Mouse (Mus musculus) forebrain, embryonic 11.5 days (tissue): ENCODE measurements around the gene 4933430I17Rik. TPM values are rescaled to one million over a fixed set of nuclear protein-coding genes. Genes with fewer than 3 reads are reported as not detected.

Source experiments
- ATAC-seq: fragments of 200-750 bp; cut with Nextera tagmentation; replicated peaks from 2 replicates; pipeline ENCODE4 v1.8.0; 2017; ENCODE audit warnings: moderate TSS enrichment; ENCODE audit not compliant: low FRiP score
- DNase-seq: peaks from one replicate; pipeline ENCODE4 v3.0.0-alpha.2; 2017; ENCODE audit warnings: low spot score
- H3K27ac ChIP-seq: fragments of 300-500 bp; sonication (generic); 2 replicates; pipeline ENCODE4 v1.5.1; 2014; ENCODE audit warnings: low read depth, low read length
- H3K27me3 ChIP-seq: fragments of 300-500 bp; sonication (generic); 2 replicates; pipeline ENCODE4 v1.6.1; 2014; ENCODE audit warnings: mild to moderate bottlenecking, low read length, mixed read lengths; ENCODE audit not compliant: control insufficient read depth, insufficient read depth
- H3K36me3 ChIP-seq: fragments of 300-500 bp; sonication (generic); 2 replicates; pipeline ENCODE4 v1.6.1; 2014; ENCODE audit warnings: mild to moderate bottlenecking, low read length, moderate library complexity, mixed read lengths; ENCODE audit not compliant: control insufficient read depth, insufficient read depth
- H3K4me1 ChIP-seq: fragments of 300-500 bp; sonication (generic); replicated peaks from 2 replicates; pipeline ENCODE4 v1.6.1; 2014; ENCODE audit warnings: low read length, mixed read lengths; ENCODE audit not compliant: control insufficient read depth, insufficient read depth
- H3K4me2 ChIP-seq: fragments of 300-500 bp; sonication (generic); 2 replicates; pipeline ENCODE4 v1.6.1; 2014; ENCODE audit warnings: low read depth, mild to moderate bottlenecking, low read length, moderate library complexity, mixed read lengths; ENCODE audit not compliant: severe bottlenecking
- H3K4me3 ChIP-seq: fragments of 300-500 bp; sonication (generic); 2 replicates; pipeline ENCODE4 v1.5.1; 2014; ENCODE audit warnings: low read depth, low read length
- H3K9ac ChIP-seq: fragments of 300-500 bp; sonication (generic); 2 replicates; pipeline ENCODE4 v1.6.1; 2014; ENCODE audit warnings: low read length
- H3K9me3 ChIP-seq: fragments of 300-500 bp; sonication (generic); 2 replicates; pipeline ENCODE4 v1.6.1; 2016; ENCODE audit warnings: low read length, mixed read lengths; ENCODE audit not compliant: control insufficient read depth
- WGBS: fragments of 180-500 bp; shearing (Covaris S2); extraction: QIAGEN DNeasy Blood & Tissue Kit; methylation state at CpG from one replicate; pipeline ENCODE4 v1.1.7; 2014; 5-methylcytosine and 5-hydroxymethylcytosine counted together
- polyA plus RNA-seq: library from polyadenylated mRNA; unstranded; fragments of >200 nt; fragmentation: Nextera tagmentation; extraction: Ambion mirVana; gene quantifications from 2 replicates; pipeline ENCODE4 v1.2.1, GENCODE M21; 2014

4933430I17Rik gene
- polyA plus RNA-seq, 1 experiment from 2014 or later = 1.1 TPM

DNA sequence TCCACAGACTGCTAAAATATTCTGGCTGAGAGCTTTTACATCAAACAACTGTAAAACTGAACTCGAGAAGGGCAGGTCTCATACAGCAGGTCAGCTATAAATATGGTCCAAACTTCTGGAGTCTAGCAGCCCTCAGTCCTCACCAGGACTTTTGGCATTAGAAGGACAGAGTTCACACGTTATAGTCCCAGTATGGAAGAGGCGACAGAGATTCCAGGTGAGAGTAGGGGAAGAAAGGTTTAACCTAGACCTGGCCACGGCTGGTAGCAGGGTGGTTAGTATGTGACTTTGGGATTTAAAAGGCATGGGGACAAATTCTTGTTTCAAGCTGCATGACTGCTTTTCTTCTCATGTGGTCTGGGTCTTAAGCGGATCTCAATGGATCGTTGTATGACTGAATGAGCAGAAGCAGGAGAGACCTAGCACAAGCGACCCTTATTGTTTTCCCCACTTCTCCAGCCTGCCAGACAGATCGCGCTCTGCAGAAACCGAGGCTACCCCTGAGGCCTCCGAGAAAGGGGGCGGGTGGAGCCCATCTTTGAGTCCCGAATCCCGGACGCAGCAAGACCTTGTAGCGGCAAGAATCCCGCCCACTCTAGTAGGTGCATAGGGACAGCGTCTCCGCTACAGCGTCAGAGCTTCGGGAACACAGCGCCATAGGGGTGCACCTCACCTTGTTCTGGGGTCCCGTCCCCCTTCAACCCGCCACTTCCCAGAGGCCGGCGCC, 5.9 kb upstream of the 4933430I17Rik start:
- no peaks in the 10 kb centered on the region for H3K9me3 ChIP-seq
- H3K36me3 ChIP-seq = no peaks in the 10 kb centered on the region
- no peaks in the 10 kb centered on the region for H3K27me3 ChIP-seq
- WGBS = 1% methylated on average over 26 of the region's 26 CpGs
- H3K9ac ChIP-seq = peak overlapping the region; percentile 82
- H3K4me3 ChIP-seq = peak overlapping the region; percentile 66
- H3K4me2 ChIP-seq = peak overlapping the region; percentile 76
- H3K27ac ChIP-seq = peak overlapping the region; percentile 66
- peaks cover 12% of the 10 kb centered on the region for H3K4me1 ChIP-seq
- ATAC-seq (peak; percentile 80), DNase-seq (no peak)

DNA sequence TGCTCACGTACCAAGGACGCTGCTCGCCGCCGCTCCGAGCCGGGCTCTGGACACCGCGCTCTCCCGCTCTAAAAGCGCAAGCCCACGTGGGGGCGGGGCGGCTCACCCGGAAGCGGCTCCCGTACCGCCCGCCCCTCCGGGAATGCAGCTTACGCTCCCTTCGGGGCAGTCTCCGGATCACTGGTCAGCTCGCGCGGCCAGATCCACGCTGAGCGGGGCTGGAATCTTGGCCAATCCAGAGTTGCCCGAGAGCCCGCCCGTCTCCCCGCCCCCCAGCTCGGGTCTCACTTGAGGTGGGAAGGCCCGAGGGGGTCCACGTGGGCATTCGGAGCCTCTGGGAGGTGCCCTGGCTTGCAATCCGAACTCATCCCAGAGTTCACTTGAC, 5.3 kb upstream of the 4933430I17Rik start, which contains the start of gene Alad:
Alad (minus strand) TSS at position 70 of the 385 bp plus-strand sequence.
- peak; percentile 91 for DNase-seq
- peak within 1 kb of the TSS; percentile 66 for H3K27ac ChIP-seq
- H3K4me1 ChIP-seq = peaks cover 15% of the 10 kb centered on the region
- no peaks in the 10 kb centered on the region for H3K9me3 ChIP-seq
- H3K36me3 ChIP-seq = no peaks in the 10 kb centered on the region
- H3K9ac ChIP-seq = peak within 1 kb of the TSS; percentile 82
- peak within 1 kb of the TSS; percentile 76 for H3K4me2 ChIP-seq
- ATAC-seq = peak; percentile 94
- 0% methylated on average over 34 of the region's 37 CpGs for WGBS
- peak within 1 kb of the TSS; percentile 66 for H3K4me3 ChIP-seq
- H3K27me3 ChIP-seq = no peaks in the 10 kb centered on the region

DNA sequence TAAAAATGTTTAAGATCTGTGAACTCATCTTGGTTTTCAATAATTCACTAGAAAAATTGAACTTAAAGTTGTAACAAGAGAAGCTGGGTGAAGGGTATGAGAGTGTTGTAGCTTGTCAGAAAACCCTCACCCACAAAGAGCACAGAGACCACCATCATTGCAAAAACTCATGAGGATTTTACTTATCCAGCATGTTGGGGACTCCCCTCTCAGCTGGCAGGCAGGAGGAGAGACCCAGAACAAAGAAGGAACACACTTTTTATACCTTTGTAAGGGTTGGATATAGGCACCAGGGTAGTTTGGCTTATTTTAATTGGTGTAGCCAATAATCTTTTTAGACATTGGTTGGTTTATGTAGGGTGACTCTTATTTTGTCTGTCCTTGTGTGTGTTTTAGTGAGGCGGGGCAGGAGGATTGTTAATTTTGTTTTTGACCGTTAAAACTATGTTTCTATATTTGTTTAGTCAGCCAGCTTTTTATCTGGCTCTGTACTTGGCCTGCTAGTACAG, 4.2 kb upstream of the 4933430I17Rik start:
- DNase-seq (no peak), ATAC-seq (no peak)
- Histone ChIP-seq H3K27ac (no peak overlapping the region), H3K9ac (no peak overlapping the region), H3K9me3 (no peaks in the 10 kb centered on the region), H3K4me3 (no peak overlapping the region), H3K4me1 (peaks cover 15% of the 10 kb centered on the region), H3K4me2 (no peak overlapping the region), H3K36me3 (no peaks in the 10 kb centered on the region), H3K27me3 (no peaks in the 10 kb centered on the region)
- 87% methylated on average over 2 of the region's 2 CpGs for WGBS

DNA sequence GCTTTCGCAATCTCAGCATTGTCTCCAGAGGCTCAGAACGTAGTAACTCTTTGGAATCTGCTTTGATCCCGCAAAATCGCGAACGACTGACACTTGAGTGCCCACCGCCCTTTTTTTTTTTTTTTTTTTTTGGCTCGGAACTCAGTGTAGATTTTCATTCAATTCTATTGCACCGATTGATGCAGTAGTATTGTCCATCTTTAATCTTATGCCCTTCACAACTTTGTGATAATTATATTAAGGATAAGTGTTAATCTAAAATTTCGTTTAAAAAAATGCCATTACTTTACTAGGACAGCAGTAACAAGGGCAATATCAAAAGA, 281 bp downstream of the 4933430I17Rik start:
- Histone ChIP-seq H3K4me1 (peaks cover 5% of the 10 kb centered on the region; the same call in 1 of the 2 replicates), H3K4me2 (peak overlapping the region; percentile 47; the same call in 1 of the 2 replicates), H3K27me3 (no peaks in the 10 kb centered on the region), H3K36me3 (no peaks in the 10 kb centered on the region), H3K9ac (peak overlapping the region; percentile 20; the same call in 1 of the 2 replicates), H3K4me3 (peak overlapping the region; percentile 84), H3K27ac (no peak overlapping the region), H3K9me3 (no peaks in the 10 kb centered on the region)
- under 1% methylated on average over 10 of the region's 10 CpGs for WGBS
- DNase-seq (no peak), ATAC-seq (no peak)

DNA sequence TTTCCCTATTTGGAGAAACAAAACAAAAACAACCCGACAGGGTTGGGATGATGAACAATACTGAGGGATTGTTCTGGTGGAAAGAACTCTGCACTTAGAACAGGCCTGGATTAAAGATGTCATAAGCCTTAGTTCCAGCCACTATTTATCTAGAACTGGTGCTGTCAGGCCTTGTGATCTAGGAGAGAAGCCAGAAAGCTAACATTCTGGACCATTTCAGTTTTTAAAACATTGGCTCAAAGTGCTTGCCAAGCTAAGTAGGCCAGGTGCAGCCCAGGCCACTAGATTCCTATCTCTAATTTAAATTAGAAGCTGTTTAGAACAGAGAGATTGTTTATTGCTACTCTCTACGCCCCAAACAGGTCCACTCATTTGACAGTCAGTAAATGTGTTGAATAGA, 1.1 kb downstream of the 4933430I17Rik start:
- Histone ChIP-seq H3K27me3 (no peaks in the 10 kb centered on the region), H3K9me3 (no peaks in the 10 kb centered on the region), H3K4me3 (no peak overlapping the region), H3K36me3 (no peaks in the 10 kb centered on the region), H3K27ac (no peak overlapping the region), H3K9ac (no peak overlapping the region), H3K4me2 (no peak overlapping the region), H3K4me1 (peaks cover 5% of the 10 kb centered on the region; the same call in 1 of the 2 replicates)
- no peak for DNase-seq
- no peak for ATAC-seq
- WGBS = 62% methylated on average over 2 of the region's 2 CpGs

DNA sequence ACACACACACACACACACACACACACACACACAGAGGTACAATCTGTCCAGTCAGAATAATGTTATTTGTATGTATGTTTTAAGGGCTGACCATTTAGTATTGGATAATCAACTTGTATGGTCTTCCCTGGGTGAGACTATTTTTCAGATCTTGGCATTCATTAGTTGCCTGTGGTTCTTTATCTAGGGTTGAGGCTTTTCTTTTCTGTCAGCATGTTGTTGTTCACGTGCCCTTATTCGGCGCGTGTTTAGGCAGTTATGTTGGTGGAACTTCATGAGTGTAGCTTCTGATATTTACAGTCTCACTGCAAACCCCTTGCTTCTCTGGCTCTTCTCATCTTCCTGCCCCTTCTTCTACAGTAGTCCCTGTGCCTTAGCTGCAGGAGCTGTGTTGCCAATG, 2.5 kb downstream of the 4933430I17Rik start:
- DNase-seq = no peak

DNA sequence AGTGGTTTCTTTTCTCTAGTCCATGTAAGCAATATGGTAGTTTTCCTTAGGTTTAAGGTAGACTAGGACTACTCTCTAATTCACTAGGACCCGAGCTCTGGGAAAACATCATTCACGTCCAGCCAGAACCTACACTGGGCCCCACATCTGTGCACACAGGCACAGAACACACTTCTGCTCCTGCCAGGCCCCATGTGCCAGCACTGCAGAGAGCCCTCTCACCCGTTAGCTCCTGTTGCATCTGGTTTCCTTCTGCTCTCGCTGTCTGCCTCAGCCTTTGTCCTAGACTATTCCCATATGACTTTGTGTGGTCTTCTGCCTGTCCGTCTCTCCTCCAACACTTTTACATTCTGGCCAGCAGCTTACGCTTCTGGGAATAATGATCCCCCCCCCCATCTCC, 8.6 kb downstream of the 4933430I17Rik start:
- 79% methylated on average over 6 of the region's 6 CpGs for WGBS
- no peak overlapping the region for H3K27ac ChIP-seq
- no peak overlapping the region for H3K4me3 ChIP-seq

More for the DNA sequence above, 2.5 kb downstream of the 4933430I17Rik start:
- peaks cover 5% of the 10 kb centered on the region; the same call in 1 of the 2 replicates for H3K4me1 ChIP-seq
- H3K36me3 ChIP-seq = no peaks in the 10 kb centered on the region
- H3K4me3 ChIP-seq = no peak overlapping the region
- H3K4me2 ChIP-seq = no peak overlapping the region
- no peak for ATAC-seq
- no peaks in the 10 kb centered on the region for H3K9me3 ChIP-seq
- H3K27me3 ChIP-seq = no peaks in the 10 kb centered on the region
- H3K27ac ChIP-seq = no peak overlapping the region
- 81% methylated on average over 4 of the region's 4 CpGs for WGBS
- H3K9ac ChIP-seq = no peak overlapping the region

DNA sequence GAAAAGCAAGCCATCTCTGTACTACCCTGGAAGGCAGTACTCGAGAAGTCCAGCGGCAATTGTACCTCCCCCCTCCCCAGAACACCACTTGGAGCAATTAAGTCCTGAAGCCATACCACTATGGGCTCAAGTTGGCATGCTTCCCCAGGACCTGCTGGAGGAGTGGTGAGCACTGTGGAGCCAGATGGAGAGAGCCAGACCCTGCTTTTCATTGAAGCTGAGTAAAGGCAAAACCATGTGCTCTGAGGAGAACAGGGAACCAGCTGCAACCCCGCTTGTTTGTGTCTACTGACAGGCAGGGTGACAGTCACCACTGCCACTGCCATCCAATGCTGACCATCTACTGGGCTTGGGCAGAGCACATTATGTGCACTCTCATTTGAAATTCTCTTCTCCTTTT, 16.6 kb downstream of the 4933430I17Rik start:
- Histone ChIP-seq H3K4me1 (no peaks in the 10 kb centered on the region), H3K9me3 (no peaks in the 10 kb centered on the region), H3K27me3 (no peaks in the 10 kb centered on the region), H3K36me3 (no peaks in the 10 kb centered on the region), H3K9ac (no peak overlapping the region), H3K4me2 (no peak overlapping the region), H3K4me3 (no peak overlapping the region), H3K27ac (no peak overlapping the region)
- ATAC-seq (no peak), DNase-seq (peak; percentile 21)
- 72% methylated on average over 3 of the region's 3 CpGs for WGBS

More for the DNA sequence above, 8.6 kb downstream of the 4933430I17Rik start:
- no peaks in the 10 kb centered on the region for H3K27me3 ChIP-seq
- no peaks in the 10 kb centered on the region for H3K9me3 ChIP-seq
- H3K9ac ChIP-seq = no peak overlapping the region
- DNase-seq (peak; percentile 47), ATAC-seq (no peak)
- no peaks in the 10 kb centered on the region for H3K36me3 ChIP-seq
- H3K4me1 ChIP-seq = no peaks in the 10 kb centered on the region
- H3K4me2 ChIP-seq = no peak overlapping the region

DNA sequence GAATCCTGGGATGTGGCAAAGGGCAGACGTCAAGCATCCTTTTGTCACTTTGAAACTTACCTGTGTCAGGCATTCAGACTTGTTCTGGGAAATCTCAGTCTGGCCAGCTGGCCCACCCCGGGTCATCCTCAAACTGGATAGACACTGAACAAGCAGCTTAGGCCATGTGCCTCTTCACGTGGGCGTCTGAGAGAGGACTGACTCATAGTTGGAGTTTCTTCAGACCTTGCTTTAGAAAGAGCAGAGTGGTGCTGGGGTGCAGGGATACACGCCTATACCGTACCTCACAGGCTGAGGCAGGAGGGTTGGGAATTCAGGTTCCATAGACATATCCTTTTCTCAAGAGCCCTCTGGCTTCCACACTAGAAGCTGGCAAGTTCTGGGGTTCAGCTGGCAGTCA, 18.6 kb downstream of the 4933430I17Rik start:
- Histone ChIP-seq H3K4me2 (no peak overlapping the region), H3K36me3 (no peaks in the 10 kb centered on the region), H3K27ac (no peak overlapping the region), H3K27me3 (no peaks in the 10 kb centered on the region), H3K9ac (no peak overlapping the region), H3K4me1 (no peaks in the 10 kb centered on the region), H3K4me3 (no peak overlapping the region), H3K9me3 (no peaks in the 10 kb centered on the region)
- WGBS = 93% methylated on average over 6 of the region's 6 CpGs
- DNase-seq = peak; percentile 36
- ATAC-seq = no peak
